In genomic region chr12:9574244-9574871, GRCm38 (mm10) we compare ENCODE assay signal across 9 mouse cellular contexts. TPM values are rescaled to one million over a fixed set of nuclear protein-coding genes. Genes with fewer than 3 reads are reported as not detected.
A peak's percentile ranks its signal among the peaks of the same experiment; 100 is the strongest.
DNase-seq lines count a peak whose midpoint lies in the region; ATAC-seq lines count a peak whose summit lies in the region.
"Had no signal": no experiment of that assay in that cellular context is flagged by ENCODE, and none has a peak within 500 bp of the region (broad histone marks: within the 10 kb centered on the region; RNA-seq: fewer than 3 reads in every experiment).

No protein-coding gene starts in this region.

- intact Hi-C loops in left cerebral cortex, postnatal 25 days (cut with DNase I), result loop anchor here (5.0 to 10.0 kb wide), 5 partner anchors 320 to 1013 kb away; no protein-coding TSS in a partner anchor

- no peaks in the 10 kb centered on the region for H3K9me3 ChIP-seq in hindbrain, embryonic 13.5 days
- no peaks in the 10 kb centered on the region for H3K9me3 ChIP-seq in neural tube, embryonic 11.5 days (ENCODE audit: control insufficient read depth, low read length)

- peaks cover 99% of the 10 kb centered on the region for H3K27me3 ChIP-seq in hindbrain, embryonic 13.5 days
- peaks cover 94% of the 10 kb centered on the region for H3K27me3 ChIP-seq in neural tube, embryonic 11.5 days (ENCODE audit: control insufficient read depth, insufficient read depth, low read length)

- peak overlapping the region; percentile 51 for H3K4me2 ChIP-seq in hindbrain, embryonic 13.5 days
- H3K4me2 ChIP-seq in neural tube, embryonic 11.5 days (ENCODE audit: low read depth), result peak overlapping the region; percentile 74

- H3K36me3 ChIP-seq in hindbrain, embryonic 13.5 days, result no peaks in the 10 kb centered on the region
- H3K36me3 ChIP-seq in neural tube, embryonic 11.5 days (ENCODE audit: control insufficient read depth, insufficient read depth, low read length), result no peaks in the 10 kb centered on the region

- WGBS in hindbrain, embryonic 13.5 days, result under 1% methylated on average over 38 of the region's 38 CpGs
- under 1% methylated on average over 37 of the region's 38 CpGs for WGBS in neural tube, embryonic 11.5 days

- DNase-seq in cerebellum, postnatal 10 days, result peak; percentile 30 to 34
- no peak for DNase-seq in cerebellum, adult 18-20 months
- DNase-seq in gastrocnemius, adult 18-20 months (ENCODE audit: low spot score), result peak; percentile 49
- DNase-seq in liver, result peak; percentile 45
- peak; percentile 60 for DNase-seq in neural tube, embryonic 11.5 days (ENCODE audit: low spot score)
- DNase-seq in layer of hippocampus, adult 8-10 months (ENCODE audit: low spot score in 2 of 2), result no peak
- no peak for DNase-seq in left cerebral cortex, postnatal 25 days (ENCODE audit: low spot score in 2 of 2)

- peak; percentile 38 for ATAC-seq in hindbrain, embryonic 13.5 days (ENCODE audit: low FRiP score)
- ATAC-seq in neural tube, embryonic 11.5 days (ENCODE audit: insufficient read depth, low FRiP score, low TSS enrichment), result peak; percentile 40

- no peak overlapping the region for H3K9ac ChIP-seq in hindbrain, embryonic 13.5 days
- H3K9ac ChIP-seq in neural tube, embryonic 11.5 days (ENCODE audit: low read length), result peak overlapping the region; percentile 44

- peaks cover 25% of the 10 kb centered on the region for H3K4me1 ChIP-seq in hindbrain, embryonic 13.5 days (replicated peaks)
- no peaks in the 10 kb centered on the region for H3K4me1 ChIP-seq in neural tube, embryonic 11.5 days (ENCODE audit: control insufficient read depth, insufficient read depth, low read length)

- no peak overlapping the region for H3K27ac ChIP-seq in hindbrain, embryonic 13.5 days
- H3K27ac ChIP-seq in neural tube, embryonic 11.5 days (ENCODE audit: low read depth, low read length), result no peak overlapping the region

- peak overlapping the region; percentile 33 for H3K4me3 ChIP-seq in hindbrain, embryonic 13.5 days
- peak overlapping the region; percentile 35 for H3K4me3 ChIP-seq in neural tube, embryonic 11.5 days (ENCODE audit: low read depth, low read length)
- H3K4me3 ChIP-seq: erythroblast, embryonic 14.5 days had no signal

RNA-seq across cellular contexts. Expression of gene Osr1, which starts 4.4 kb away (rescaled TPM):
- 1 to 10 TPM; 2.2 to 2.9 TPM for total RNA-seq in gastrocnemius, adult 18-20 months (2021)
- 10.4 and 11.8 TPM in 2 replicates for polyA plus RNA-seq in hindbrain, embryonic 13.5 days (2015; fragmentation: Nextera tagmentation; extraction: Ambion mirVana)
- 11.6 and 17.4 TPM in 2 replicates for polyA plus RNA-seq in neural tube, embryonic 11.5 days (2014; fragmentation: Nextera tagmentation; extraction: Ambion mirVana)
- 1 to 10 TPM; 3.5 to 4.0 (median 3.6) TPM for total RNA-seq in layer of hippocampus, adult 8-10 months (2022)
- total RNA-seq in left cerebral cortex, postnatal 25 days (2021), result 1 to 10 TPM; 2.3 to 3.6 TPM
- polyA plus RNA-seq: erythroblast, embryonic 14.5 days had no signal

Comparison
In these comparisons a context has a peak if more than half of its experiments do, and no peak if none do; other contexts are left out.
1. DNase-seq: peak in cerebellum, postnatal 10 days (2 of 2), gastrocnemius, adult 18-20 months (single experiment), liver (single experiment) and neural tube, embryonic 11.5 days (single experiment); none in cerebellum, adult 18-20 months (0 of 2), layer of hippocampus, adult 8-10 months (0 of 2) and left cerebral cortex, postnatal 25 days (0 of 2).